Mouse (Mus musculus): ENCODE data around the gene Accs.

The Accs gene

DNA sequence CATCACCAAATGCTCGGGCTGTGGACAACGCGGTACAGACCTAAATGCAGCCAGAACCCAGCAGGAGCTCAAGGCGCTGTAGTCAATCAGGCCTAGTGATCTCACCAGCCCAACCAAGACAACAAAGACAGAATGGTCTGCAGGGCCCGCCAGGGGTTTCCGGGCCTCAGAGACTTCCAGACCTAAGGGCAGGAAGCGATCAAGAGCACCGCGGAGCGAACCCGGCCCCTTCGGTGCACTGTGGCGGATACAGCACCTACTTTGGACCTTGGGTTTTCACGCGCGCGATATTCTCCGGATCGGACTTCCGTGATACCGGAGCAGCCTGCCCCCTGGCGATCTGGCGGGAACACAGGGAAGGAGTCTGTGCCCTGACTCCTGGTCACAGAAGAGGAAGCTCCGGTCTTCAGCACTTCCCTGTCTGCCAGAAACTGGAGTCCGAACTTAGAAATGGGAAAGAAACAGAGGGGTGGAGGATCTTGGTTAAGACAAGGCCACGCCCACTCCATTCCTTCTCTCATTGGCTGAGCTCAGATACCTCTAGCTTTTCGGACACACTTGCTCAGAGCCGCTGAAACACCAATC is at the start of gene Accs:
TSS of gene Accs (minus strand) at position 439 of the 585 bp plus-strand sequence.
- DNase-seq (ENCODE audit: low read depth, low spot score) = peak; percentile 42

- no peak for DNase-seq (ENCODE audit: low read depth, low spot score)
Observed at GRCm38 (mm10) chr2:93891611-93892280, 42.0 kb upstream of the Accs start.

- DNase-seq (ENCODE audit: low read depth, low spot score) = no peak
Observed at GRCm38 (mm10) chr2:93890143-93890542, 40.4 kb upstream of the Accs start.

- DNase-seq (ENCODE audit: low read depth, low spot score) = no peak
Observed at GRCm38 (mm10) chr2:93889071-93889470, 39.3 kb upstream of the Accs start.

DNA sequence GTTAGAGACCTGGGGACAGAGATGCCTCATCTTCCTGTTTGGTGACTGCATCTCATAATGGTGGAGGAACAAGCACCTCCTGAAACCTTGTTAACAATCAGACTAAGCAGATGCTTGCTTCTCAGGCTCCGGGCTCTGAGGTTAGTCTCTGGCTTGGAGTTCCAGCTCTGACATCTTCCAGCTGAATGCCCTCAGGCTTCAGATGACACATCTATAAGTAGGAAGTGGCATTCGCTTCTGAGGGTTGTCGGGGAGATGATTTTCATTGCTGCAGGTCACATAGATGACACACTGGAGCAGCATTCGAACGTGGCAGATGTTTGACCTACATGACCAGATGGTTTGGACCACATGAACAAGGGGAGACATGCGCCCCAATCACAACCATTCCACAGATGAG is 38.6 kb upstream of the Accs start:
- DNase-seq (ENCODE audit: low read depth, low spot score) = no peak

DNA sequence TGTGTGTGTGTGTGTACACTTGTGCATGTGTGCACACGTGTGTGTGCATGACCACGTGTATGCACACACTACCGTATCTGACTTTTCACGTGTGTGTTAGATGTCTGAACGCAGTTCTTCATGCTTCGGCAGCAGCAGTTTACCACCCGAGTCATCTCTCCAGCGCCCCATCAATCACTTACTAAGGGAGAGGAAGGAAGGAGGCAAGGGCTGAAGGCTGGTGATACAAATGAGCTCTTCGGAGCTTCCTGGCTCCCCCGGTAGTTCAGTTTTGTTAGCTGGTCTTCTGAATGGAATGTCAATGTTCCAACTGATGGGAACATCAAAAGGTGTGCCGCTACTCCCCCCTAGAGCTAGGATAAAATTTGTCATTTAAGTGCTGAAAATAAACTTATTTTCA is 37.5 kb upstream of the Accs start:
- DNase-seq (ENCODE audit: low read depth, low spot score) = no peak

GRCm38 (mm10) chr2:93886013-93886794 is 36.5 kb upstream of the Accs start:
- no peak for DNase-seq (ENCODE audit: low read depth, low spot score)

- no peak for DNase-seq (ENCODE audit: low read depth, low spot score)
Observed at GRCm38 (mm10) chr2:93883066-93883465, 33.3 kb upstream of the Accs start.

DNA sequence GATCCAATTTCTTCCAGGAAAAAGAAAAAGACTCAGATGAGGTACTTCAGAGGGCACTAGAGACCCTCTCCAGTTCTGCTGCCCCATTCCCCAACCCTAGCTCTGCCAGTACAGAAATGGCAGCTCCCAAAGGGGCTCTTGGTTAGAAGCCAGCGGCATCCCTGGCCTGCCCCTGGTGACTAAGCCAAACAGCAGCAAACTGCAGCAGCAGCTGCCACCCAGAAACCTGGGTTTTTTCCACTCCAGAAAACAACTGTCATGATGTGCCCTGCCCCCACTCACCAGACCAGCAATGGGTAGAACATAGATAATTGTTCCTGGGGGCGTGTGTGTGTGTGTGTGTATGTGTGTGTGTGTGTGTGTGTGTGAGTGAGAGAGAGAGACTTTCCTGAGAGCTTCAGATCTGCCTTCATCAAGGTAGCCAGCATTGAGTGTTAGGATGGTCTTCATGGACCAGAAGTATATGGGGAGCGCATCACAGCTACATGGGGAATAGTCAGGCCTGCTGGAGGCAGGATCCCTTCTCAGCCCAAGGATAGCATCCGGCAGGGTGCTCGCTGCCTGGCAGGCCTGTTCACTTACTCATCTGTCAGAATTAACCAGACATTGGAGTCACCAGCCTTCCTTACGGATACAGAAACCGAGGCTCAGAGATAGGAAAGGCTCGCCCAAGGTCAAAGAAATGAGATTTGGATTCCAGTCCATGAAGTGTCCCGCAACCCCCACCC is 32.1 kb upstream of the Accs start:
- no peak for DNase-seq (ENCODE audit: low read depth, low spot score)

DNA sequence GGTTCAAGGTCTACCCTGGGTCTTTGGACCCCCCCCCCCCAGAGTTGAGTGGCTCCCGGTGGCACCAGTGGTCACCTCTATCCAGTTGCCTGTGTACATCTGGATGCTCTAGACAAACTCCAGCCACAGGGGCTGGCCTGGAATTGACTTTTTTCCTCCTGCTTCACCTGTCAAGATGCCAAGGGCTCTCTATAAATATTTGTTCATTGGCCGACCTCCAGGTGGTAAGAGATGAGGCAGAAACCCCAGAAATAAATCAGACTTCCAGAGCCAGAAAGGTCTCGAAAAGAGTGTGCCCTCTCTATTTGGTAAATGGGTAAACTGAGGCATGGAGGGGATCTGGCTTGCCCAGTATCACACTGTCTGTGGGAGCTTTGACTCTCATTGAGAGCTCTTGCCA is 31.2 kb upstream of the Accs start:
- DNase-seq (ENCODE audit: low read depth, low spot score) = no peak

GRCm38 (mm10) chr2:93880450-93880849 is 30.7 kb upstream of the Accs start:
- no peak for DNase-seq (ENCODE audit: low read depth, low spot score)

GRCm38 (mm10) chr2:93877005-93877404 is 27.3 kb upstream of the Accs start:
- DNase-seq (ENCODE audit: low read depth, low spot score) = no peak

- DNase-seq (ENCODE audit: low read depth, low spot score) = no peak
Observed at GRCm38 (mm10) chr2:93874606-93875005, 24.9 kb upstream of the Accs start.

DNA sequence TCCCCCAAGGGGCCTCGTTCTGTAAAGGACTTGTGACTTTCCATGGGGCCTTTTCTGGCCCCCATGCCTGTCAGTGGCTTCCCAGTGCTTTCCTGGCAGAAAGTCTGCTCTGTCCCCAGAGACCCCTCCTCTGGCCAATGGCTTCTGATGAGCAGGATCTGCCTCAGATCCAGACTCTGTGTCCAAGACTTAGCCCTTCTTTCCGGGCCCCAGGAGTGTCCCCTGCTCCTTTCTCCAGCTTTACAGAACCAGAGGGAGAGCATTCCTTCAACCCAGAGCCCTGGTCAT is 24.4 kb upstream of the Accs start:
- DNase-seq (ENCODE audit: low read depth, low spot score) = no peak

- no peak for DNase-seq (ENCODE audit: low read depth, low spot score)
Observed at GRCm38 (mm10) chr2:93873449-93874226, 23.9 kb upstream of the Accs start.

- DNase-seq (ENCODE audit: low read depth, low spot score) = no peak
Observed at GRCm38 (mm10) chr2:93872257-93872656, 22.5 kb upstream of the Accs start.

- no peak for DNase-seq (ENCODE audit: low read depth, low spot score)
Observed at GRCm38 (mm10) chr2:93871411-93871925, 21.7 kb upstream of the Accs start.

- DNase-seq (ENCODE audit: low read depth, low spot score) = peak; percentile 48
Observed at GRCm38 (mm10) chr2:93870842-93871241, 21.1 kb upstream of the Accs start.

GRCm38 (mm10) chr2:93869107-93869600 is 19.4 kb upstream of the Accs start, which contains the start of gene Accsl:
Gene Accsl (minus strand): TSS chr2:93869157.
- no peak for DNase-seq (ENCODE audit: low read depth, low spot score)

- DNase-seq (ENCODE audit: low read depth, low spot score) = no peak
Observed at GRCm38 (mm10) chr2:93868566-93868965, 18.8 kb upstream of the Accs start.

DNA sequence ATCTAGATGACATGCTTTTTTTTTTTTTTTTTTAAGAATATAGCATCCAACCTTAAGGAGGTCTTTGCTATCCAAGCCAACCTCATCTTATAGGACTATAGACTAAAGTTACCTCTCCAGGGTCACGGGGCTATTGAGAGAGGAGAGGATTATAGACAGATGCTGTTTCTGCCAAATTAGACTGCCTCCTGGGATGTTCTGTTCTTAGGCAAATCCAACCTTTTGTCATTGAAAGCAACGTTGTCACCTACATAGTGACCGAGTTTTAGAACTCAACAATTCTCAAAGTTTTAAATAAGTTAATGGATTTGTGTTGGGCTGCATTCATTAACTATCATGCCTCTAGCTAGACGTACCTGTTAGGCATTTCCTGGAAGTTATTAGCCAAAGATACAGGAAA is 13.5 kb upstream of the Accs start:
- no peak for DNase-seq (ENCODE audit: low read depth, low spot score)
